Mouse (Mus musculus): ENCODE measurements around the gene Zfp513. TPM values are rescaled to one million over a fixed set of nuclear protein-coding genes. Genes with fewer than 3 reads are reported as not detected.
A peak's percentile ranks its signal among the peaks of the same experiment; 100 is the strongest.

Zfp513 gene
- total and polyA plus RNA-seq, 3 experiments = 3.6 to 10.2 (median 7.4) TPM

GRCm38 (mm10) chr5:31188223-31188840 lies 13.8 kb downstream of the Zfp513 start:
- dilution Hi-C loops (cut with MboI; ENCODE audit: extremely low pct_ligation_motif_present, extremely low pct_unique_long_range_greater_than_20kb, low sequenced_read_pairs) = no loop called here
- H3K4me1 ChIP-seq (ENCODE audit: control insufficient read depth in 1 of 2, insufficient read depth in 2 of 2) = peaks cover 0 to 14% of the 10 kb centered on the region in 2 experiments; a peak in 2 of 4 replicates
- no peaks in the 10 kb centered on the region for H3K9me3 ChIP-seq (replicated peaks; ENCODE audit: low read length)
- H3K79me2 ChIP-seq (replicated peaks; ENCODE audit: control insufficient read depth, extremely low read depth, insufficient read depth, poor library complexity, severe bottlenecking) = peaks cover 12% of the 10 kb centered on the region
- no peak overlapping the region for H3K4me2 ChIP-seq (ENCODE audit: insufficient read depth, low read depth, poor library complexity, severe bottlenecking)
- H3K4me3 ChIP-seq (replicated peaks in 1 of 3; ENCODE audit: low read depth in 2 of 3, low read length in 2 of 3, poor library complexity in 1 of 3) = no peak overlapping the region
- no peaks in the 10 kb centered on the region for H3K27me3 ChIP-seq (replicated peaks)
- H3K9ac ChIP-seq (ENCODE audit: insufficient read depth, low read depth) = no peak overlapping the region
- H3K27ac ChIP-seq (ENCODE audit: insufficient read depth, low read depth) = no peak overlapping the region
- in situ Hi-C loops (cut with MboI; ENCODE audit: low pct_ligation_motif_present, low pct_unique_long_range_greater_than_20kb, low sequenced_read_pairs) = no loop called here
- peak; percentile 52 for DNase-seq (ENCODE audit: extremely low read depth)
- H3K36me3 ChIP-seq (replicated peaks in 1 of 2; ENCODE audit: control insufficient read depth in 1 of 2, insufficient read depth in 1 of 2, low read length in 1 of 2) = peaks cover 39 to 46% of the 10 kb centered on the region in 2 experiments
- TF ChIP-seq CTCF (conservative IDR thresholded peaks at IDR 0.05 in 1 of 2, IDR thresholded peaks at IDR 0.05 in 1 of 2; ENCODE audit: low read depth in 2 of 2, low read length in 2 of 2) = peak in 1 of 2 experiments; percentile 92; a peak in 3 of 4 replicates
- no peak for TF ChIP-seq JUND (conservative IDR thresholded peaks at IDR 0.05; ENCODE audit: low read depth, low read length)
- no peak for TF ChIP-seq JUN (IDR thresholded peaks at IDR 0.05; ENCODE audit: insufficient read depth, low read depth, low read length)
- TF ChIP-seq PAX5 (IDR thresholded peaks at IDR 0.05; ENCODE audit: low read length) = no peak
- no peak for TF ChIP-seq KAT2A (IDR thresholded peaks at IDR 0.05; ENCODE audit: insufficient replicate concordance, low read length)
- TF ChIP-seq ETS1 (conservative IDR thresholded peaks at IDR 0.05; ENCODE audit: low read depth, low read length) = no peak
- no peak for TF ChIP-seq GABPA (IDR thresholded peaks at IDR 0.05; ENCODE audit: insufficient replicate concordance, low read depth, low read length)
- TF ChIP-seq USF1 (IDR thresholded peaks at IDR 0.05; ENCODE audit: low read depth, low read length) = no peak
- TF ChIP-seq CHD1 (IDR thresholded peaks at IDR 0.05; ENCODE audit: low read depth, low read length) = no peak
- no peak for TF ChIP-seq BHLHE40 (IDR thresholded peaks at IDR 0.05; ENCODE audit: low read depth, low read length)
- no peak for TF ChIP-seq RCOR1 (conservative IDR thresholded peaks at IDR 0.05; ENCODE audit: low read depth, low read length)
- TF ChIP-seq MAX (IDR thresholded peaks at IDR 0.05; ENCODE audit: low read length) = no peak
- peak; percentile 90 for TF ChIP-seq MYC (IDR thresholded peaks at IDR 0.05; ENCODE audit: low read depth, low read length)
- TF ChIP-seq HCFC1 (IDR thresholded peaks at IDR 0.05; ENCODE audit: low read depth, low read length) = no peak
- TF ChIP-seq UBTF (IDR thresholded peaks at IDR 0.05; ENCODE audit: low read depth, low read length) = no peak
- TF ChIP-seq SMC3 (IDR thresholded peaks at IDR 0.05; ENCODE audit: low read depth, low read length) = peak; percentile 58
- no peak for TF ChIP-seq SIN3A (IDR thresholded peaks at IDR 0.05; ENCODE audit: low read length)
- TF ChIP-seq MXI1 (IDR thresholded peaks at IDR 0.05; ENCODE audit: low read depth, low read length) = no peak
- peak; percentile 52 for TF ChIP-seq RAD21 (IDR thresholded peaks at IDR 0.05; ENCODE audit: low read depth, low read length)
- TF ChIP-seq ZMIZ1 (IDR thresholded peaks at IDR 0.05; ENCODE audit: low read depth, low read length) = no peak
- no peak for TF ChIP-seq E2F4 (IDR thresholded peaks at IDR 0.05; ENCODE audit: insufficient replicate concordance, low read depth, low read length)
- TF ChIP-seq MAFK (IDR thresholded peaks at IDR 0.05; ENCODE audit: insufficient replicate concordance, low read length) = no peak
- no peak for TF ChIP-seq USF2 (conservative IDR thresholded peaks at IDR 0.05; ENCODE audit: low read depth, low read length)
- no peak for TF ChIP-seq MEF2A (IDR thresholded peaks at IDR 0.05; ENCODE audit: borderline replicate concordance, low read depth, low read length)
- TF ChIP-seq EP300 (IDR thresholded peaks at IDR 0.05; ENCODE audit: low read length) = no peak
- TF ChIP-seq MAZ (IDR thresholded peaks at IDR 0.05; ENCODE audit: low read depth, low read length) = no peak
- TF ChIP-seq ELF1 (IDR thresholded peaks at IDR 0.05; ENCODE audit: low read depth, low read length) = no peak
- peak; percentile 25; the same call in 1 of the 2 replicates for TF ChIP-seq NELFE (IDR thresholded peaks at IDR 0.05; ENCODE audit: low read depth, low read length)
- no peak for TF ChIP-seq ZNF384 (IDR thresholded peaks at IDR 0.05; ENCODE audit: low read depth, low read length)
- TF ChIP-seq NRF1 (IDR thresholded peaks at IDR 0.05; ENCODE audit: low read depth, low read length) = no peak
- TF ChIP-seq TBP (conservative IDR thresholded peaks at IDR 0.05; ENCODE audit: low read depth, low read length) = no peak
- TF ChIP-seq ZC3H11A (IDR thresholded peaks at IDR 0.05; ENCODE audit: low read depth, low read length) = no peak; the same call in 1 of the 2 replicates
- no peak for TF ChIP-seq TCF12 (IDR thresholded peaks at IDR 0.05; ENCODE audit: low read depth, low read length)
- no peak for TF ChIP-seq CHD2 (IDR thresholded peaks at IDR 0.05; ENCODE audit: low read length)
- TF ChIP-seq POLR2AphosphoS2 (IDR thresholded peaks at IDR 0.05; ENCODE audit: low read depth, low read length) = no peak
- no peak for TF ChIP-seq ZKSCAN1 (IDR thresholded peaks at IDR 0.05; ENCODE audit: borderline replicate concordance, low read depth, low read length)
- TF ChIP-seq IRF4 (IDR thresholded peaks at IDR 0.05; ENCODE audit: low read depth, low read length) = no peak
- TF ChIP-seq POLR2A (IDR thresholded peaks at IDR 0.05; ENCODE audit: low read depth, low read length) = no peak

All from CH12.LX (cell line).